ENCODE assay signal across 22 mouse cellular contexts in the genomic region with DNA sequence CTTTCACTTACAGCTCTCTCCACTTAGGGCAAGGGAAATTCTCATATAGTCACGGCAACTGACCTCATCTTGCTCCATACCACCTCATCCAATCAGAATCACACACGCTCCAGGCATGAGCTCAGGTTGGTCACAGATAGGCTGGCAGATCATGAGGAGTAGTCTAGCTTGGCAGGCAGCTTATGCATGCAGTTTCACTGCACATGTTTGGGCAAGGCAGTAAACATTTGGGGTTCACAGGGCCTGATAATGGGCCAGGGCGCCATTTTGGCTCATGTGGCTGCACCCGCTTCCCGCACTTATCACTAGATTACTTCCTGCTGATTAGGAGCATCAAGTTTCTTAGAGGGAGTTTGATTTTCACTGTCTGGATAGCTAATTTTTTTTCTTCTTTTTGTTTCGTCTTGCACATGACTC. TPM values are rescaled to one million over a fixed set of nuclear protein-coding genes. Genes with fewer than 3 reads are reported as not detected.
"Had no signal": no experiment of that assay in that cellular context is flagged by ENCODE, and none has a peak within 500 bp of the region (broad histone marks: within the 10 kb centered on the region; RNA-seq: fewer than 3 reads in every experiment).

No protein-coding gene starts in this region.

- H3K4me3 ChIP-seq: limb, embryonic 10.5 days; liver, embryonic 13.5 days; midbrain, embryonic 10.5 days; myocyte; neural tube, embryonic 15.5 days; stomach, embryonic 15.5 days had no signal

- H3K27ac ChIP-seq: limb, embryonic 10.5 days; liver, embryonic 13.5 days; midbrain, embryonic 10.5 days; neural tube, embryonic 15.5 days; stomach, embryonic 15.5 days had no signal

- H3K9me3 ChIP-seq: limb, embryonic 10.5 days; liver, embryonic 13.5 days; neural tube, embryonic 15.5 days; stomach, embryonic 15.5 days had no signal

- H3K4me1 ChIP-seq: limb, embryonic 10.5 days; midbrain, embryonic 10.5 days; neural tube, embryonic 15.5 days; stomach, embryonic 15.5 days had no signal

- H3K9ac ChIP-seq: liver, embryonic 13.5 days; liver, postnatal 0 days; neural tube, embryonic 15.5 days; stomach, embryonic 15.5 days had no signal

- H3K27me3 ChIP-seq: liver, embryonic 13.5 days; neural tube, embryonic 15.5 days; stomach, embryonic 15.5 days had no signal

- ATAC-seq: liver, postnatal 0 days had no signal

- DNase-seq: kidney, adult 18-20 months; kidney, postnatal 10 days; liver, embryonic 13.5 days; liver, postnatal 0 days; midbrain, embryonic 14.5 days; thymus, adult 2 months; thymus, postnatal 4 days had no signal

- H3K36me3 ChIP-seq: limb, embryonic 10.5 days; liver, embryonic 13.5 days; midbrain, embryonic 10.5 days; neural tube, embryonic 15.5 days; stomach, embryonic 15.5 days had no signal

RNA-seq across cellular contexts. Expression of gene Gm10972, which starts 47.0 kb away (rescaled TPM):
- total RNA-seq: layer of hippocampus, adult 8-10 months; layer of hippocampus, postnatal 14 days; left cerebral cortex, adult 18-20 months; left cerebral cortex, postnatal 14 days had no signal
- polyA plus RNA-seq: kidney, embryonic 14.5 days; large intestine, adult 2 months; limb, embryonic 10.5 days; limb, embryonic 14.5 days; liver, embryonic 13.5 days; liver, postnatal 0 days; lung, embryonic 16.5 days; midbrain, embryonic 10.5 days; midbrain, embryonic 14.5 days; myocyte; neural tube, embryonic 11.5 days; neural tube, embryonic 15.5 days; stomach, embryonic 15.5 days; testis, adult 2 months; thymus, adult 2 months had no signal
